Mouse (Mus musculus) C2C12 (cell line): ENCODE measurements around the gene Wdr12. TPM values are rescaled to one million over a fixed set of nuclear protein-coding genes. Genes with fewer than 3 reads are reported as not detected.

ENCODE experiments used
- H3K27me3 ChIP-seq: one replicate; pipeline ENCODE4 v1.6.1; 2011; ENCODE audit not compliant: control insufficient read depth, insufficient read depth, insufficient read length
- H3K36me3 ChIP-seq: one replicate; pipeline ENCODE4 v1.6.1; 2011; ENCODE audit not compliant: control insufficient read depth, insufficient read depth
- H3K4me3 ChIP-seq: one replicate; pipeline ENCODE4 v1.5.1; 2011; ENCODE audit warnings: mild to moderate bottlenecking, control low read depth; ENCODE audit not compliant: poor library complexity, insufficient read depth, severe bottlenecking
- H3K79me2 ChIP-seq: one replicate; pipeline ENCODE4 v1.6.1; 2011; ENCODE audit not compliant: control insufficient read depth, insufficient read depth
- H3K79me3 ChIP-seq: one replicate; pipeline ENCODE4 v1.6.1; 2011; ENCODE audit warnings: low read depth, control low read depth
- H3ac ChIP-seq: one replicate; pipeline ENCODE3; 2011; ENCODE audit warnings: low read depth; ENCODE audit not compliant: control insufficient read depth, insufficient read length
- CEBPB ChIP-seq: IDR thresholded peaks from one replicate; pipeline ENCODE4 v1.6.1; 2011; ENCODE audit warnings: low read depth, mild to moderate bottlenecking, control low read depth, moderate library complexity
- CTCF ChIP-seq: IDR thresholded peaks from one replicate; pipeline ENCODE4 v1.5.1; 2011; ENCODE audit not compliant: control insufficient read depth, insufficient read depth, insufficient read length
- FOSL1 ChIP-seq: IDR thresholded peaks from one replicate; pipeline ENCODE4 v1.8.0; 2011; ENCODE audit warnings: mild to moderate bottlenecking, low read length; ENCODE audit not compliant: poor library complexity, insufficient read depth, severe bottlenecking
- MAX ChIP-seq: IDR thresholded peaks from one replicate; pipeline ENCODE4 v1.6.1; 2011; ENCODE audit warnings: mild to moderate bottlenecking, control low read depth
- MYOD1 ChIP-seq: IDR thresholded peaks from one replicate; pipeline ENCODE4 v1.6.1; 2011; ENCODE audit warnings: low read depth; ENCODE audit not compliant: control insufficient read depth, insufficient read length
- MYOG ChIP-seq: IDR thresholded peaks from one replicate; pipeline ENCODE4 v1.6.1; 2011; ENCODE audit not compliant: control insufficient read depth, insufficient read length; ENCODE audit errors: extremely low read depth
- USF1 ChIP-seq: IDR thresholded peaks from one replicate; pipeline ENCODE4 v1.6.1; 2011; ENCODE audit warnings: low read depth, mild to moderate bottlenecking, control low read depth, moderate library complexity
- long read RNA-seq, 2 experiments: library from polyadenylated mRNA; unstranded; transcript quantifications; one replicate each; pipeline ENCODE4 v2.0.0; 2019 to 2020
- polyA plus RNA-seq: library from polyadenylated mRNA; unstranded; fragments of >200 nt; fragmentation: generic; extraction: Trizol; gene quantifications from one replicate; pipeline ENCODE4 v1.2.1, GENCODE M21; 2012; ENCODE audit warnings: missing spikeins

Gene Wdr12
- 27.2 TPM for polyA plus RNA-seq
- long read RNA-seq, experiment 1, full-length matches to known transcripts = 46 of 56 reads
- long read RNA-seq, experiment 1, partial matches to known transcripts = 6 of 56 reads
- long read RNA-seq, experiment 1, other reads (novel, unspliced or antisense) = 4 of 56 reads
- long read RNA-seq, experiment 2, full-length matches to known transcripts = 315 of 355 reads
- long read RNA-seq, experiment 2, partial matches to known transcripts = 4 of 355 reads
- long read RNA-seq, experiment 2, other reads (novel, unspliced or antisense) = 36 of 355 reads

GRCm38 (mm10) chr1:60098024-60098781, at the start of gene Wdr12, which contains the start of gene Carf:
Wdr12 (minus strand) TSS chr1:60098645.
Carf (plus strand) TSS chr1:60098247.
- Histone ChIP-seq H3K36me3 (peaks cover 27% of the 10 kb centered on the region), H3K79me3 (peaks cover 19% of the 10 kb centered on the region), H3K4me3 (peak within 1 kb of the TSS; percentile 44), H3K79me2 (peaks cover 47% of the 10 kb centered on the region), H3ac (peak within 1 kb of the TSS; percentile 76), H3K27me3 (no peaks in the 10 kb centered on the region)
- no peak for TF ChIP-seq MYOD1
- TF ChIP-seq USF1 = peak; percentile 30
- TF ChIP-seq CEBPB = no peak
- peak; percentile 96 for TF ChIP-seq MAX

GRCm38 (mm10) chr1:60137346-60137745, 38.9 kb upstream of the Wdr12 start:
- Histone ChIP-seq H3K4me3 (no peak overlapping the region), H3K36me3 (no peaks in the 10 kb centered on the region), H3K79me3 (no peaks in the 10 kb centered on the region), H3ac (no peak overlapping the region), H3K27me3 (no peaks in the 10 kb centered on the region), H3K79me2 (no peaks in the 10 kb centered on the region)
- TF ChIP-seq FOSL1 (no peak), CTCF (no peak), CEBPB (no peak), MYOD1 (no peak), USF1 (no peak), MYOG (no peak), MAX (no peak)

GRCm38 (mm10) chr1:60117721-60118455, 19.4 kb upstream of the Wdr12 start:
- Histone ChIP-seq H3ac (no peak overlapping the region), H3K79me3 (no peaks in the 10 kb centered on the region), H3K27me3 (no peaks in the 10 kb centered on the region), H3K4me3 (no peak overlapping the region), H3K79me2 (no peaks in the 10 kb centered on the region), H3K36me3 (no peaks in the 10 kb centered on the region)
- no peak for TF ChIP-seq MYOG
- TF ChIP-seq CTCF = no peak
- TF ChIP-seq CEBPB = no peak
- TF ChIP-seq USF1 = no peak
- no peak for TF ChIP-seq MAX
- TF ChIP-seq MYOD1 = no peak

GRCm38 (mm10) chr1:60104582-60104981, 6.1 kb upstream of the Wdr12 start:
- Histone ChIP-seq H3K27me3 (no peaks in the 10 kb centered on the region), H3K79me3 (no peaks in the 10 kb centered on the region), H3K36me3 (peaks cover 5% of the 10 kb centered on the region), H3K79me2 (peaks cover 8% of the 10 kb centered on the region), H3ac (no peak overlapping the region), H3K4me3 (no peak overlapping the region)
- TF ChIP-seq MAX (no peak), FOSL1 (no peak), CTCF (no peak), USF1 (no peak), CEBPB (no peak), MYOD1 (no peak), MYOG (no peak)

GRCm38 (mm10) chr1:60098839-60099238, 394 bp upstream of the Wdr12 start:
- Histone ChIP-seq H3K36me3 (peaks cover 21% of the 10 kb centered on the region), H3K79me3 (peaks cover 19% of the 10 kb centered on the region), H3ac (peak overlapping the region; percentile 48), H3K4me3 (peak overlapping the region; percentile 44), H3K27me3 (no peaks in the 10 kb centered on the region), H3K79me2 (peaks cover 47% of the 10 kb centered on the region)
- TF ChIP-seq MAX (no peak), CEBPB (no peak), CTCF (no peak), USF1 (no peak)
